12 mouse cellular contexts compared by ENCODE assay signal in the genomic region with DNA sequence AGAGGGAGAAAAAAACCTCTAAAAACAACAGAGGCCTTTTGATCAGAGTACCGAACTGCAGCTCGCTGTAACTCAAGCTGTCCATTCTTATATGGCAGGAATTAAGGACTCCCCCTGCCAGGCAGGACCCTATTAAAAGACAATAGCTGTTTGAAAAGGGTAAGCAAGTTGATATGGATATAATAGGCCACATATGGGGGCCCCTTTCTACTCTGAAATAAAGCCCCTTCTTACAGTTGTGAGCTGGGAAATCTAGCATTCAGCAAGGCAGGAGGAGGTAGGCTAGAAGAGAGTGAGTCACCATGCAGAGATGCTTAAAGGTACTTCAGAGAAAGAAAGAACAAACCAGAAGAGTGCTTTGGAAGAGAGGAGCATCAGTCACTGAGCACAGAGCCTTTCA. TPM values are rescaled to one million over a fixed set of nuclear protein-coding genes. Genes with fewer than 3 reads are reported as not detected.
DNase-seq lines count a peak whose midpoint lies in the region; ATAC-seq and TF ChIP-seq lines count a peak whose summit lies in the region.
"Had no signal": no experiment of that assay in that cellular context is flagged by ENCODE, and none has a peak within 500 bp of the region (broad histone marks: within the 10 kb centered on the region; RNA-seq: fewer than 3 reads in every experiment).

No protein-coding gene starts in this region.

- H3K36me3 ChIP-seq in forebrain, embryonic 16.5 days (ENCODE audit: control insufficient read depth, insufficient read depth), result no peaks in the 10 kb centered on the region
- H3K36me3 ChIP-seq in midbrain, embryonic 13.5 days, result no peaks in the 10 kb centered on the region
- H3K36me3 ChIP-seq: lung, embryonic 15.5 days had no signal

- TF ChIP-seq POLR2A in brain, embryonic 14.5 days (IDR thresholded peaks at IDR 0.05; ENCODE audit: borderline replicate concordance, extremely low read depth, insufficient read depth, insufficient read length, poor library complexity, severe bottlenecking), result no peak

- no peak for DNase-seq in gastrocnemius, adult 2 months
- DNase-seq in gastrocnemius, postnatal 25 days, result no peak
- peak; percentile 93 for DNase-seq in brain, embryonic 14.5 days (ENCODE audit: low read depth)
- DNase-seq in right cerebral cortex, postnatal 25 days, result no peak
- DNase-seq in urinary bladder, postnatal 4 days (ENCODE audit: low spot score in 2 of 2), result no peak
- DNase-seq: adrenal gland, postnatal 14 days; cerebellum, postnatal 14 days; kidney, adult 9 months had no signal

- H3K4me3 ChIP-seq in gastrocnemius, adult 2 months, result no peak overlapping the region
- no peak overlapping the region for H3K4me3 ChIP-seq in forebrain, embryonic 16.5 days (replicated peaks; ENCODE audit: low read length)
- H3K4me3 ChIP-seq in midbrain, embryonic 13.5 days (replicated peaks), result no peak overlapping the region
- H3K4me3 ChIP-seq: lung, embryonic 15.5 days had no signal

- WGBS in forebrain, embryonic 16.5 days, result 4% methylated on average over 2 of the region's 2 CpGs
- WGBS in midbrain, embryonic 13.5 days, result 6% methylated on average over 2 of the region's 2 CpGs

- H3K9me3 ChIP-seq in forebrain, embryonic 16.5 days (ENCODE audit: control insufficient read depth, low read length), result no peaks in the 10 kb centered on the region
- H3K9me3 ChIP-seq in midbrain, embryonic 13.5 days, result no peaks in the 10 kb centered on the region
- H3K9me3 ChIP-seq: lung, embryonic 15.5 days had no signal

- peak; percentile 92 for ATAC-seq in forebrain, embryonic 16.5 days
- ATAC-seq in midbrain, embryonic 13.5 days, result peak; percentile 87
- ATAC-seq in activated CD4-positive, CD25-positive, alpha-beta regulatory T cell, adult 4 months, result no peak

- no peak overlapping the region for H3K4me2 ChIP-seq in forebrain, embryonic 16.5 days (ENCODE audit: low read length)
- no peak overlapping the region for H3K4me2 ChIP-seq in midbrain, embryonic 13.5 days (replicated peaks)
- H3K4me2 ChIP-seq: lung, embryonic 15.5 days had no signal

- peak overlapping the region; percentile 32 for H3K27ac ChIP-seq in gastrocnemius, adult 2 months
- 0 out of 2 replicates have a peak overlapping the region, but pooled peaks have one; percentile 10 for H3K27ac ChIP-seq in forebrain, embryonic 16.5 days (ENCODE audit: low read length)
- peak overlapping the region; percentile 68 for H3K27ac ChIP-seq in midbrain, embryonic 13.5 days
- H3K27ac ChIP-seq: lung, embryonic 15.5 days had no signal

- TF ChIP-seq CTCF in gastrocnemius, adult 2 months (IDR thresholded peaks at IDR 0.05), result no peak
- TF ChIP-seq CTCF in brain, embryonic 14.5 days (IDR thresholded peaks at IDR 0.05; ENCODE audit: borderline replicate concordance, extremely low read depth, insufficient read depth, insufficient read length), result no peak

- intact Hi-C loops in gastrocnemius, adult 2 months (cut with DNase I), result no loop called here

- H3K9ac ChIP-seq in forebrain, embryonic 16.5 days (replicated peaks; ENCODE audit: low read depth, low read length), result no peak overlapping the region
- no peak overlapping the region for H3K9ac ChIP-seq in midbrain, embryonic 13.5 days (replicated peaks)
- H3K9ac ChIP-seq: lung, embryonic 15.5 days had no signal

- no peaks in the 10 kb centered on the region for H3K27me3 ChIP-seq in forebrain, embryonic 16.5 days (replicated peaks; ENCODE audit: control insufficient read depth, insufficient read depth, low read length)
- no peaks in the 10 kb centered on the region for H3K27me3 ChIP-seq in midbrain, embryonic 13.5 days
- H3K27me3 ChIP-seq: lung, embryonic 15.5 days had no signal

- peaks cover 11% of the 10 kb centered on the region for H3K4me1 ChIP-seq in forebrain, embryonic 16.5 days (replicated peaks; ENCODE audit: control insufficient read depth, insufficient read depth, low read length)
- H3K4me1 ChIP-seq in midbrain, embryonic 13.5 days (replicated peaks), result peaks cover 20% of the 10 kb centered on the region

RNA-seq across cellular contexts. Expression of a gene that starts 44.8 kb away (rescaled TPM):
- total RNA-seq in gastrocnemius, adult 2 months (2021), result 10 to 100 TPM; 13.4 to 20.0 TPM
- total RNA-seq in gastrocnemius, postnatal 25 days (2021), result 10 to 100 TPM; 12.6 to 13.6 TPM
- 82.7 and 86.3 TPM in 2 replicates for polyA plus RNA-seq in brain, embryonic 14.5 days (2012; rRNA removed)
- polyA plus RNA-seq in forebrain, embryonic 16.5 days (2015; fragmentation: Nextera tagmentation; extraction: Ambion mirVana), result 163 and 187 TPM in 2 replicates
- polyA plus RNA-seq in midbrain, embryonic 13.5 days (2015; fragmentation: Nextera tagmentation; extraction: Ambion mirVana), result 147 and 165 TPM in 2 replicates
- 10 to 100 TPM; 23.8 to 28.2 TPM for polyA plus RNA-seq in activated CD4-positive, CD25-positive, alpha-beta regulatory T cell, adult 4 months (2017; shearing (Covaris generic))

RNA-seq across cellular contexts. Expression of a gene that starts 57.6 kb away (rescaled TPM):
- 10 to 100 TPM in 1 of 2 experiments, 1 to 10 TPM in 1; 7.8 to 10.2 TPM for total RNA-seq in gastrocnemius, adult 2 months (2021)
- 10 to 100 TPM in 1 of 2 experiments, 1 to 10 TPM in 1; 8.9 to 12.1 TPM for total RNA-seq in gastrocnemius, postnatal 25 days (2021)
- polyA plus RNA-seq in brain, embryonic 14.5 days (2012; rRNA removed), result 9.0 and 12.4 TPM in 2 replicates
- 4.5 and 5.9 TPM in 2 replicates for polyA plus RNA-seq in forebrain, embryonic 16.5 days (2015; fragmentation: Nextera tagmentation; extraction: Ambion mirVana)
- polyA plus RNA-seq in midbrain, embryonic 13.5 days (2015; fragmentation: Nextera tagmentation; extraction: Ambion mirVana), result 7.1 and 10.2 TPM in 2 replicates
- polyA plus RNA-seq in activated CD4-positive, CD25-positive, alpha-beta regulatory T cell, adult 4 months (2017; shearing (Covaris generic)), result under 1 TPM in 1 of 2 experiments, not detected in 1; 0.11 TPM

Comparison
In these comparisons a context has a peak if more than half of its experiments do, and no peak if none do; other contexts are left out.
1. H3K27ac ChIP-seq: peak in every context shown above with its lines; median percentile 68 in midbrain, embryonic 13.5 days; 32 in gastrocnemius, adult 2 months; 10 in forebrain, embryonic 16.5 days.